Mouse (Mus musculus) liver, postnatal 0 days (tissue): ENCODE measurements at regions not wholly inside any gene's neighbourhood (a gene's known extent, or its start where the extent isn't known, plus 50 kb on each side); places are given as distances from the start of the nearest gene placed in this dataset.

Experiments used
- CTCF ChIP-seq: sonication (generic); IDR thresholded peaks from 2 replicates; pipeline ENCODE4 v1.5.1; 2016; ENCODE audit warnings: antibody characterized with exemption, low read depth
- EP300 ChIP-seq: IDR thresholded peaks from 2 replicates; pipeline ENCODE4 v1.6.1; 2016; ENCODE audit warnings: antibody characterized with exemption, low read depth, mild to moderate bottlenecking

GRCm38 (mm10) chr5:106750168-106750567 is 53.1 kb upstream of the Zfp644 start:
- TF ChIP-seq CTCF (no peak), EP300 (no peak)
